Mouse (Mus musculus) thymus, postnatal 14 days (tissue): ENCODE measurements around the gene Ackr3.

Source experiments
- DNase-seq: peaks from one replicate; pipeline ENCODE4 v3.0.0; 2021

Ackr3 gene

GRCm38 (mm10) chr1:90203783-90204690 lies at the start of gene Ackr3:
Ackr3 (plus strand) TSS chr1:90203980.
- DNase-seq: peak; percentile 52

- DNase-seq: no peak
These were observed 47.2 kb upstream of the Ackr3 start for GRCm38 (mm10) chr1:90156589-90156988.

- DNase-seq: no peak
These were observed 43.9 kb upstream of the Ackr3 start for GRCm38 (mm10) chr1:90159927-90160326.

- DNase-seq: no peak
These were observed 42.2 kb upstream of the Ackr3 start for GRCm38 (mm10) chr1:90161623-90162022.

- DNase-seq: no peak
These were observed 41.4 kb upstream of the Ackr3 start for GRCm38 (mm10) chr1:90162379-90162857.

GRCm38 (mm10) chr1:90163161-90163560 lies 40.6 kb upstream of the Ackr3 start:
- DNase-seq: no peak

GRCm38 (mm10) chr1:90164319-90164718 lies 39.5 kb upstream of the Ackr3 start:
- no peak for DNase-seq

GRCm38 (mm10) chr1:90174338-90174737 lies 29.4 kb upstream of the Ackr3 start:
- no peak for DNase-seq

- DNase-seq: no peak
These were observed 27.6 kb upstream of the Ackr3 start for GRCm38 (mm10) chr1:90176223-90176622.

GRCm38 (mm10) chr1:90177565-90177964 lies 26.2 kb upstream of the Ackr3 start:
- no peak for DNase-seq

GRCm38 (mm10) chr1:90177978-90178377 lies 25.8 kb upstream of the Ackr3 start:
- DNase-seq: no peak

- no peak for DNase-seq
These were observed 23.3 kb upstream of the Ackr3 start for GRCm38 (mm10) chr1:90180479-90180878.

- no peak for DNase-seq
These were observed 22.6 kb upstream of the Ackr3 start for GRCm38 (mm10) chr1:90180966-90181699.

- DNase-seq: no peak
These were observed 21.3 kb upstream of the Ackr3 start for GRCm38 (mm10) chr1:90182521-90182920.

- DNase-seq: no peak
These were observed 20.2 kb upstream of the Ackr3 start for GRCm38 (mm10) chr1:90183602-90184001.

- no peak for DNase-seq
These were observed 17.6 kb upstream of the Ackr3 start for GRCm38 (mm10) chr1:90186173-90186572.

- no peak for DNase-seq
These were observed 16.9 kb upstream of the Ackr3 start for GRCm38 (mm10) chr1:90186874-90187273.

GRCm38 (mm10) chr1:90189046-90189445 lies 14.7 kb upstream of the Ackr3 start:
- no peak for DNase-seq

GRCm38 (mm10) chr1:90201246-90201645 lies 2.5 kb upstream of the Ackr3 start:
- DNase-seq: no peak

- DNase-seq: no peak
These were observed 2.1 kb upstream of the Ackr3 start for GRCm38 (mm10) chr1:90201655-90202054.

GRCm38 (mm10) chr1:90202207-90202978 lies 1.4 kb upstream of the Ackr3 start:
- DNase-seq: peak; percentile 9

GRCm38 (mm10) chr1:90203341-90203740 lies 439 bp upstream of the Ackr3 start:
- no peak for DNase-seq

GRCm38 (mm10) chr1:90204821-90205220 lies 1.0 kb downstream of the Ackr3 start:
- DNase-seq: no peak
